Mouse (Mus musculus): ENCODE data around the gene Prg2.

GRCm38 (mm10) chr2:84975580-84975979 is 4.7 kb upstream of the Prg2 start:
- no peak for TF ChIP-seq GATA1 (IDR thresholded peaks at IDR 0.05; ENCODE audit: low read length)
- TF ChIP-seq TAL1 (IDR thresholded peaks at IDR 0.05; ENCODE audit: low read length): no peak

Measured in erythroblast, embryonic 14.5 days (primary cell).